8 mouse cellular contexts compared by ENCODE assay signal in genomic region chr16:84825009-84825408, GRCm38 (mm10). TPM values are rescaled to one million over a fixed set of nuclear protein-coding genes. Genes with fewer than 3 reads are reported as not detected.
DNase-seq lines count a peak whose midpoint lies in the region; ATAC-seq and TF ChIP-seq lines count a peak whose summit lies in the region.

No protein-coding gene starts in this region.

- no peaks in the 10 kb centered on the region for H3K27me3 ChIP-seq in heart, adult 2 months (ENCODE audit: control insufficient read depth, insufficient read depth, low read length)
- H3K27me3 ChIP-seq in heart, embryonic 10.5 days (ENCODE audit: insufficient read depth, poor library complexity, severe bottlenecking), result no peaks in the 10 kb centered on the region

- H3K9me3 ChIP-seq in heart, embryonic 10.5 days, result no peaks in the 10 kb centered on the region

- peaks cover 58% of the 10 kb centered on the region for H3K36me3 ChIP-seq in heart, adult 2 months (ENCODE audit: control insufficient read depth, insufficient read depth, low read length)
- H3K36me3 ChIP-seq in heart, embryonic 10.5 days, result peaks cover 66% of the 10 kb centered on the region

- TF ChIP-seq POLR2A in heart, adult 2 months (IDR thresholded peaks at IDR 0.05; ENCODE audit: insufficient read depth, low read depth, low read length), result peak; percentile 72

- peaks cover 13% of the 10 kb centered on the region for H3K4me1 ChIP-seq in heart, adult 2 months (ENCODE audit: control insufficient read depth, insufficient read depth, low read length)
- H3K4me1 ChIP-seq in heart, embryonic 10.5 days, result no peaks in the 10 kb centered on the region

- H3K79me2 ChIP-seq in heart, adult 2 months (replicated peaks; ENCODE audit: control insufficient read depth, insufficient read depth, low read length), result no peaks in the 10 kb centered on the region

- peak; percentile 55 for ATAC-seq in activated CD4-positive, CD25-positive, alpha-beta regulatory T cell, adult 4 months
- peak; percentile 68 for ATAC-seq in inflammation-experienced regulatory T-cells, adult 6 months

- peak overlapping the region; percentile 76 for H3K27ac ChIP-seq in heart, adult 2 months
- no peak overlapping the region for H3K27ac ChIP-seq in heart, embryonic 10.5 days

- TF ChIP-seq EP300 in heart, adult 2 months (IDR thresholded peaks at IDR 0.05; ENCODE audit: insufficient read depth, low read depth, low read length), result peak; percentile 98

- peak; percentile 58 to 77 for DNase-seq in heart, adult 2 months
- DNase-seq in heart, embryonic 10.5 days (ENCODE audit: low spot score), result no peak
- peak; percentile 79 for DNase-seq in lung, postnatal 36 days
- DNase-seq in embryo, embryonic 10 days (ENCODE audit: low spot score), result no peak
- DNase-seq in thymus, postnatal 25 days, result no peak
- DNase-seq in adrenal gland, postnatal 4 days (ENCODE audit: low spot score in 2 of 2), result no peak

- WGBS in heart, adult 2 months, result 25% methylated on average over 6 of the region's 6 CpGs
- 83% methylated on average over 6 of the region's 6 CpGs for WGBS in heart, embryonic 10.5 days

- no peak overlapping the region for H3K4me3 ChIP-seq in heart, adult 2 months
- H3K4me3 ChIP-seq in heart, embryonic 10.5 days, result no peak overlapping the region

- TF ChIP-seq CTCF in heart, adult 2 months (IDR thresholded peaks at IDR 0.05), result no peak

- no peak overlapping the region for H3K9ac ChIP-seq in heart, adult 2 months (ENCODE audit: low read depth, low read length)

- intact Hi-C loops in heart, adult 2 months (cut with DNase I), result loop anchor here (2.0 kb wide), 1 partner anchor 22 kb away; no protein-coding TSS in a partner anchor

RNA-seq across cellular contexts. Expression of gene Gabpa, which starts 9.7 kb away (rescaled TPM):
- total RNA-seq in heart, adult 2 months (2021), result 10 to 100 TPM; 41.3 to 42.6 TPM
- polyA plus RNA-seq in heart, adult 2 months (2012; rRNA removed), result 10.4 and 22.1 TPM in 2 replicates
- polyA plus RNA-seq in heart, embryonic 10.5 days (2016; fragmentation: Nextera tagmentation; extraction: Ambion mirVana), result 38.4 and 45.6 TPM in 2 replicates
- 10 to 100 TPM; 20.9 to 25.0 TPM for polyA plus RNA-seq in activated CD4-positive, CD25-positive, alpha-beta regulatory T cell, adult 4 months (2017; shearing (Covaris generic))
- polyA plus RNA-seq in inflammation-experienced regulatory T-cells, adult 6 months (2017; shearing (Covaris generic)), result 10 to 100 TPM; 17.6 to 29.3 (median 20.9) TPM
- total RNA-seq in adrenal gland, postnatal 4 days (2021), result 10 to 100 TPM; 57.6 to 59.8 TPM

RNA-seq across cellular contexts. Expression of gene Atp5j, which starts 10.4 kb away (rescaled TPM):
- 1,000 to 10,000 TPM; 1,617 to 1,909 TPM for total RNA-seq in heart, adult 2 months (2021)
- 665 and 1,027 TPM in 2 replicates for polyA plus RNA-seq in heart, adult 2 months (2012; rRNA removed)
- polyA plus RNA-seq in heart, embryonic 10.5 days (2016; fragmentation: Nextera tagmentation; extraction: Ambion mirVana), result 1,023 and 1,250 TPM in 2 replicates
- polyA plus RNA-seq in activated CD4-positive, CD25-positive, alpha-beta regulatory T cell, adult 4 months (2017; shearing (Covaris generic)), result 100 to 1,000 TPM; 545 to 584 TPM
- 100 to 1,000 TPM; 434 to 717 (median 501) TPM for polyA plus RNA-seq in inflammation-experienced regulatory T-cells, adult 6 months (2017; shearing (Covaris generic))
- total RNA-seq in adrenal gland, postnatal 4 days (2021), result 100 to 1,000 TPM; 459 to 468 TPM

RNA-seq across cellular contexts. Expression of gene Jam2, which starts 51.1 kb away (rescaled TPM):
- 10 to 100 TPM; 77.9 to 81.0 TPM for total RNA-seq in heart, adult 2 months (2021)
- 55.4 and 91.2 TPM in 2 replicates for polyA plus RNA-seq in heart, adult 2 months (2012; rRNA removed)
- polyA plus RNA-seq in heart, embryonic 10.5 days (2016; fragmentation: Nextera tagmentation; extraction: Ambion mirVana), result 3.5 and 4.6 TPM in 2 replicates
- not detected for polyA plus RNA-seq in activated CD4-positive, CD25-positive, alpha-beta regulatory T cell, adult 4 months (2017; shearing (Covaris generic))
- under 1 TPM in 1 of 3 experiments, not detected in 2; 0.21 TPM for polyA plus RNA-seq in inflammation-experienced regulatory T-cells, adult 6 months (2017; shearing (Covaris generic))
- total RNA-seq in adrenal gland, postnatal 4 days (2021), result 10 to 100 TPM in 1 of 2 experiments, 1 to 10 TPM in 1; 9.6 to 11.8 TPM

Comparison
In these comparisons a context has a peak if more than half of its experiments do, and no peak if none do; other contexts are left out.
1. DNase-seq: peak in heart, adult 2 months (2 of 2) and lung, postnatal 36 days (single experiment); none in heart, embryonic 10.5 days (single experiment), embryo, embryonic 10 days (single experiment), thymus, postnatal 25 days (single experiment) and adrenal gland, postnatal 4 days (0 of 2).
2. RNA of gene Jam2, which starts 51.1 kb away (polyA plus RNA-seq): 55.4 to 91.2 TPM in heart, adult 2 months; 3.5 to 4.6 TPM in heart, embryonic 10.5 days, 0.21 TPM in inflammation-experienced regulatory T-cells, adult 6 months and not detected in activated CD4-positive, CD25-positive, alpha-beta regulatory T cell, adult 4 months; every median in the first group is over 10 times any median in the second.